Mouse (Mus musculus) monocyte, adult 2 months (primary cell): ENCODE results near the gene Drosha.

Experiments used
- DNase-seq, 2 experiments: peaks; one replicate each; pipeline ENCODE4 v3.0.0; 2022; ENCODE audit warnings: low spot score in 2 of 2, low read depth in 1 of 2

The Drosha gene

GRCm38 (mm10) chr15:12829878-12830277 is 5.3 kb downstream of the Drosha start:
- DNase-seq: no peak

GRCm38 (mm10) chr15:12832599-12832998 is 8.0 kb downstream of the Drosha start:
- DNase-seq: no peak

- DNase-seq: no peak
Observed at GRCm38 (mm10) chr15:12833385-12833784, 8.8 kb downstream of the Drosha start.

GRCm38 (mm10) chr15:12834231-12834630 is 9.6 kb downstream of the Drosha start:
- no peak for DNase-seq

- no peak for DNase-seq
Observed at GRCm38 (mm10) chr15:12840737-12841136, 16.1 kb downstream of the Drosha start.

DNA sequence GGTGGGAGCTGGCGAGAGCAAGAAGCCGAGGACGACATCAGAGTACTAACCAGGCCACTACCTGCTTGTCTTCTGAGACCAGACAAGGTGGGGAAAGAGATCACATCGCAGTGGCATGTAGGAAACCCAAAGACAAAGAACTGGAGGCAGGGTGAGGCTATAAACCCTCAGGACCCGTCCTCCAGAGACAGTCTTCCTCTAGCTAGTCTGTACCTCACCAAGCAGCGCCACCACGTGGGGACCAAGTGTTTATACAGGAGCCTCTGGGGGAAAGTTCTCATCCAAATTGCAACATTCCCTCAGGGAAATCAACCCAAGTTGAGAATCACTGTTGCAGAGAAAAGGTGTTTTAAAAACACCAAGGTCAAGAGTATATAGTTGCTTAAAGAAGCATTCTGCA is 18.2 kb downstream of the Drosha start:
- DNase-seq: no peak

DNA sequence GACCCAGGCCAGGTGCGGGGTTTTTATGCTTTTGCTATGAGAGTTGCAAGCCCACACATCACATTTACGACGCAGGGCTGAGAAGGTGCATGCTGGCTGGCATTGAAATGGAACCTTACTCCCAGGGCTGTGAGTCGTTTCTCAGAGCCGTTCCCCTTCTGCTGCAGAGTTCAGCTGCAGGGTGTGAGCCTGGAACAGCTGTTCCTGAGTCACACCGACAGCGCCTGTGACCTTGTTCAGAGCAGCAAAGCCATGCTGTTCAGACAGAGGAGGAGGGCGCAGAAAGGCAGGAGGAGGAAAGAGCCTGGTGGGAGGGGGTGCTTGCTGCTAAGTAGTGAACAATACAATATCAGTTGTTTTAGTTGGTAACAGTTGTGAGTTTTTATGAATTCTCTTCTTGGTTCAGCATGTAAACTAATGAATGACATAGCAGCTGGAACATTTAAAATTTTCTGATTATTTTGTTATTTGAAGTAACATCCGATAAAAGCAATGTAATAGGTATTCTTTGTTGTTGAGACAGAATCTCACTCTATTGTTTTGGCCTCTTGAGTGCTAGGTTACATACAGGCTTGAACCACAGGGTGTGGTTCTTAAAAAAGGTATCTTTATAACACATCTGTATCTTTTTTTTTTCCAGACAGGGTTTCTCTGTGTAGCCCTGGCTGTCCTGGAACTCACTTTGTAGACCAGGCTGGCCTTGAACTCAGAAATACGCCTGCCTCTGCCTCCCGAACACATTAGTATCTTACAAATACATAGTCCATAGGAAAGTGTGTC is 23.8 kb downstream of the Drosha start:
- DNase-seq: no peak

DNA sequence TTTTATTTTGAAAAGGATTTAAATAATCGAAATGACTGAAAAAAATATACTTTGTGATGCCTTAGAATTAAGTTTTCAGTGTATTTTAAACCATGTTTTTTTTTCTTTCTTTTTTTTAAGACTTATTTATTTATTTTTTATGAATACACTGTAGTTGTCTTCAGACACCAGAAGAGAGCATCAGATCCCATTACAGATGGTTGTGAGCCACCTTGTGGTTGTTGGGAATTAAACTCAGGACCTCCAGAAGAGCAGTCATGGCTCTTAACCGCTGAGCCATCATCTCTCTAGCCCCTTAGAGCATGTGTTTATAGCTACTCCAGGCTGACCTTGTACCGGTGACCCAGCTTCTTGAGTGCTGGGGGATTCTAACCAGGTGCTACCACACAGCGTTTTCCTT is 24.8 kb downstream of the Drosha start:
- no peak for DNase-seq

- DNase-seq: no peak
Observed at GRCm38 (mm10) chr15:12853471-12853870, 28.9 kb downstream of the Drosha start.

DNA sequence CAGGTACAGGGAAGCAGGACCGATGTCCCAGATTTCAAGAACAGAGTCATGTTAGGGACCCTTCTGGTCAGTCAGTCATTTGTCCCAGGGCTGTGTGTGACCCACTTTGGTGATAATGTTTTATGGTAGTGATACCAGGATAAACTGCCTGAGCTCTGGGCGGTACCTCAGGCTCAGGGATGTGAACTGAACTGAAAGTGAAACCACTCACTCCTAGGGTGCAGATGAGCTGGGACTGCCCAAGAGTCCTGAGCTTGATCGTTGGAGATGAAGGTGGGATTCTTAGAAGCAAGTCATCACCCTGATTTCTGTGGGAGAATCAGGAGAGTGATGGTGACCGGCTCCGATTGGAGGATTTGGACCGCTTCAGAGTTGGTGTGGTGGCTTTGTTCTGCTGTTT is 32.2 kb downstream of the Drosha start:
- DNase-seq: no peak

- DNase-seq: no peak
Observed at GRCm38 (mm10) chr15:12857840-12858516, 33.4 kb downstream of the Drosha start.

GRCm38 (mm10) chr15:12858645-12859044 is 34.0 kb downstream of the Drosha start:
- no peak for DNase-seq

GRCm38 (mm10) chr15:12862061-12862460 is 37.4 kb downstream of the Drosha start:
- DNase-seq: no peak

- no peak for DNase-seq
Observed at GRCm38 (mm10) chr15:12863669-12864068, 39.1 kb downstream of the Drosha start.

DNA sequence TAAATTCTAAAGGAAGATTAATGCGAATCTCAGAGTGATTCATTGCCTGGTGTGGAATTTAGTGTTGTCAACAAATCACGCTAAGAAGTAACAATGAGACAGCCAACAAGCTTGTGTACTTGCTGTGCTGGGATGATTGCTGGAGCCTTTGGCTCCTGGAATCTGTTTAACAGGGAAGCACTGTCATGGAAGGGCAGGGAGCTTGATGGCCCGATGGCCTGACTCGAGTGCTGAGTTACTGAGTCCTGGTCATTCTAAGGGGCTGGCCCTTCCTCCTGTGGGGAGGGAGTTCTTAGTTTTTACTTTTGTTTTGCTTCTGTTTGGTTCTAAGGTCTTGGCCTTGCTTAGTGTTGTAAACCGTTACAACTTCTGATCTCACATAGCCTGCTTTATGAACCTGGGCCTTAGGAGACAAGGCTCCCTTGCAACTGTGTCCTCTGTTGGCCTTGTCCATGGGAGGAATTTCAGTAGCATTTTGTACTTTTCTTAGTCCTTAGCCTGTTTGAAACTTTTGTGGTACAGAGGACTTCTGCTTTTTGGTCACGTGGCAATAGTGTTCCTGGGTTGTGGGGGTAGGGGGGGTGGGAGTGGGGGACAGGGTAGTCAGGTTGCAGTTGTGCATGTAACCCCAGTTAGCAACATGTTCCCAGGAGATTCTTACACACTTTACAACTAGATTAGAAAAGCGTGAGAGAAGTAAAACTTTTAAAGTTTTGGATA is 41.1 kb downstream of the Drosha start:
- no peak for DNase-seq

- DNase-seq: no peak
Observed at GRCm38 (mm10) chr15:12867269-12867668, 42.7 kb downstream of the Drosha start.

- no peak for DNase-seq
Observed at GRCm38 (mm10) chr15:12875442-12876176, 51.0 kb downstream of the Drosha start.

DNA sequence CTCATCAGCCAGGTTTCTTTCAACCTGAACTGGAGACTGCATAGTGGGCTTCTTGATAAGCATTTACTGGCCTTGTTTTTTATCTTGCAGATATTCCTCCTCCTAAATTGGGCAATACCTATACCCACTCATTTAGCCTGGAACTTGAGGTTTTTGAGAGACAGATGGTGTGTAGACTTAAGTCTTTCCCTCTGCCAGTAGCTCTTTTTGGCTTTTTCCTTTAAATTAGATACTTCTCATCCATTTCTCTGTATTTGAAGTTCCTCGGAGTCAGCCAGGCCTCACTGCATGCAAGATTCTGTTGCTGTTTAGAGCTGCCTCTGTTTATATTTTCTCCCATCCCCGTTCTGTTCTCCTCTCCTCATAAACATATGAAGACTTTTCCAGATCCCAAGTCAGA is 51.7 kb downstream of the Drosha start:
- DNase-seq: no peak

GRCm38 (mm10) chr15:12876881-12877280 is 52.3 kb downstream of the Drosha start:
- DNase-seq: no peak

DNA sequence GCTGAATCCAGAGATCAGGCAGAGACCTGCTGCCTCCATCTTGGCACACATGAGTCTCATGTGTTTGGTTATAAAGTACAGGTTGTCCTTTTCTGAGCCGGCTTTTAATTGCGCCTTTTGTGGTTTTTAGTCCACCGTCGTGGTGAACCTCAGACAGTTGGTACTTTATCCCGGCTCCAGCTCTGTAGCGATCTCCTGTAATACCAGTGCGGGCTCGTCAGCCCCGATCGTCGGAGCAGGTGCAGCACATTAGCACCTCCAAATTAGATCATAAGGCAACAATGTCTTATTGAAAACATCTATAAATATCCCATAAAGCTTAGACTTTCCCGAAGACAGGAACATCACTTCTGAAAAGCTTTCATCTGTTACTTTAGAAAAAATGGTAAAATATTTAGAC is 53.3 kb downstream of the Drosha start:
- DNase-seq: no peak

DNA sequence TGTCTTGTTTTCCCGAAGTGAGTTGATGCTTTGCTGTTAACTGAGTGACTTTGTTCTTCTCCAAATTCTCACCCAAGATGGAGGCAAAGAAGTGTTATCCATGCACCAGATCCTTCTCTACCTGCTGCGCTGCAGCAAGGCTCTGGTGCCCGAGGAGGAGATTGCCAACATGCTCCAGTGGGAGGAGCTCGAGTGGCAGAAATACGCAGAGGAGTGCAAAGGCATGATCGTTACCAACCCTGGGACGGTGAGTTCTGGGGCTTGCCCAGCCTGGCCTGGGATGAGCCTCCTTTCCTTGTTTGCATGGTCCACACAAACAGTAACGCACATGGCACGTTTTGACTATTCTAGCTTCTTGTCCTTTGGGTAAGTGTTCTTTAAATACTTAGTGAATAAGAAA is 54.0 kb downstream of the Drosha start:
- no peak for DNase-seq
